Mouse (Mus musculus): ENCODE measurements around the gene Sgpl1.

DNA sequence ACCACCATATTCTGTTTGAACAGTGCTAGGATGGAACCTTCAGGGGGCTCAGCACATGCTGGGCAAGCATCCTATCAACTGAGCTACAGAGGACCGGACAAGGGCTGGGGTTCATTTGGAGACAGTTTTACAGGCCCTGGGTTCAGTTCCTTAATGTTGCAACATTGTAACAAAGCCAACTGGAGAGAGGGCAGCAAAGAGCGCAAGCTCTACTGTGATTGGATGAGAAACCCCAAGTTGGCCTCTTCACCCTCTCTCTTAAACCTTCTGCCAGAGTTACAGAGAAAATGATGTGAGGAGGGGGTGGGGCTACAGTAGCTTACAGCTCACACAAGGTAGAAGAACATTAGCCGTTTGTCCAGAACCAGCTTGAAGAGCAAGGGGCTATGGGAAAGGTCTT is 39.5 kb upstream of the Sgpl1 start:
- TF ChIP-seq CTCF (IDR thresholded peaks at IDR 0.05) (no peak), POLR2A (IDR thresholded peaks at IDR 0.05; ENCODE audit: insufficient read depth, low read depth, low read length) (no peak)
